Mouse (Mus musculus) forebrain, embryonic 14.5 days (tissue): ENCODE data around the gene Vwf. TPM values are rescaled to one million over a fixed set of nuclear protein-coding genes. Genes with fewer than 3 reads are reported as not detected.

Experiments used
- ATAC-seq: fragments of 200-750 bp; cut with Nextera tagmentation; 2 replicates; pipeline ENCODE4 v1.8.0; 2017; ENCODE audit warnings: mild to moderate bottlenecking, moderate library complexity
- DNase-seq: peaks from one replicate; pipeline ENCODE4 v3.0.0-alpha.2; 2015; ENCODE audit warnings: low spot score
- H3K27ac ChIP-seq: fragments of 300-500 bp; sonication (generic); 2 replicates; pipeline ENCODE4 v1.5.1; 2014; ENCODE audit warnings: low read depth, mild to moderate bottlenecking, control low read depth, low read length, moderate library complexity
- H3K27me3 ChIP-seq: fragments of 300-500 bp; sonication (generic); replicated peaks from 2 replicates; pipeline ENCODE4 v1.6.1; 2014; ENCODE audit warnings: low read length, control low read depth, mixed read lengths; ENCODE audit not compliant: control insufficient read depth, insufficient read depth
- H3K36me3 ChIP-seq: fragments of 300-500 bp; sonication (generic); 2 replicates; pipeline ENCODE4 v1.6.1; 2014; ENCODE audit warnings: low read length, control low read depth; ENCODE audit not compliant: control insufficient read depth, insufficient read depth
- H3K4me1 ChIP-seq: fragments of 300-500 bp; sonication (generic); 2 replicates; pipeline ENCODE4 v1.6.1; 2014; ENCODE audit warnings: antibody characterized with exemption, low read length, control low read depth; ENCODE audit not compliant: control insufficient read depth, insufficient read depth
- H3K4me2 ChIP-seq: fragments of 300-500 bp; sonication (generic); 2 replicates; pipeline ENCODE4 v1.6.1; 2014; ENCODE audit warnings: mild to moderate bottlenecking, control low read depth, low read length
- H3K4me3 ChIP-seq: fragments of 300-500 bp; sonication (generic); 2 replicates; pipeline ENCODE4 v1.5.1; 2014; ENCODE audit warnings: low read depth, low read length, control low read depth
- H3K9ac ChIP-seq: fragments of 300-500 bp; sonication (generic); 2 replicates; pipeline ENCODE4 v1.6.1; 2014; ENCODE audit warnings: mild to moderate bottlenecking, low read length, control low read depth, moderate library complexity
- H3K9me3 ChIP-seq: fragments of 300-500 bp; sonication (generic); replicated peaks from 2 replicates; pipeline ENCODE4 v1.6.1; 2016; ENCODE audit warnings: low read length, control low read depth, mixed read lengths; ENCODE audit not compliant: control insufficient read depth
- WGBS: fragments of 180-500 bp; shearing (Covaris S2); extraction: QIAGEN DNeasy Blood & Tissue Kit; methylation state at CpG from one replicate; pipeline ENCODE4 v1.1.7; 2014; 5-methylcytosine and 5-hydroxymethylcytosine counted together
- polyA plus RNA-seq: library from polyadenylated mRNA; unstranded; fragments of >200 nt; fragmentation: Nextera tagmentation; extraction: Ambion mirVana; gene quantifications from 2 replicates; pipeline ENCODE4 v1.2.1, GENCODE M21; 2014

Gene Vwf
- polyA plus RNA-seq, 1 experiment from 2014 or later = 8.8 TPM

GRCm38 (mm10) chr6:125620764-125621163 is 74.2 kb downstream of the Vwf start:
- no peaks in the 10 kb centered on the region for H3K9me3 ChIP-seq
- H3K4me3 ChIP-seq = no peak overlapping the region
- peak; percentile 56 for DNase-seq
- 50% methylated on average over 6 of the region's 6 CpGs for WGBS
- H3K4me1 ChIP-seq = no peaks in the 10 kb centered on the region
- H3K4me2 ChIP-seq = no peak overlapping the region
- ATAC-seq = 0 out of 2 replicates have a peak, but pooled peaks have one; percentile 62
- H3K9ac ChIP-seq = no peak overlapping the region
- H3K27ac ChIP-seq = no peak overlapping the region
- H3K36me3 ChIP-seq = no peaks in the 10 kb centered on the region
- no peaks in the 10 kb centered on the region for H3K27me3 ChIP-seq

- no peak overlapping the region for H3K4me2 ChIP-seq
- H3K9ac ChIP-seq = no peak overlapping the region
- no peak overlapping the region for H3K4me3 ChIP-seq
- DNase-seq (peak; percentile 74), ATAC-seq (no peak)
- H3K4me1 ChIP-seq = no peaks in the 10 kb centered on the region
- H3K9me3 ChIP-seq = no peaks in the 10 kb centered on the region
- no peak overlapping the region for H3K27ac ChIP-seq
- H3K27me3 ChIP-seq = no peaks in the 10 kb centered on the region
- WGBS = 61% methylated on average over 2 of the region's 2 CpGs
- H3K36me3 ChIP-seq = no peaks in the 10 kb centered on the region
Measured at GRCm38 (mm10) chr6:125622434-125622833, 75.9 kb downstream of the Vwf start.

GRCm38 (mm10) chr6:125640486-125640885 is 93.9 kb downstream of the Vwf start:
- no peaks in the 10 kb centered on the region for H3K36me3 ChIP-seq
- no peak for DNase-seq
- H3K4me3 ChIP-seq = no peak overlapping the region
- 79% methylated on average over 4 of the region's 4 CpGs for whole genome bisulfite sequencing
- H3K9me3 ChIP-seq = no peaks in the 10 kb centered on the region
- no peaks in the 10 kb centered on the region for H3K4me1 ChIP-seq
- H3K4me2 ChIP-seq = no peak overlapping the region
- no peaks in the 10 kb centered on the region for H3K27me3 ChIP-seq
- no peak overlapping the region for H3K27ac ChIP-seq
- H3K9ac ChIP-seq = no peak overlapping the region
- ATAC-seq = no peak

GRCm38 (mm10) chr6:125641146-125641545 is 94.6 kb downstream of the Vwf start:
- DNase-seq (no peak), ATAC-seq (no peak)
- Histone ChIP-seq H3K4me1 (no peaks in the 10 kb centered on the region), H3K27me3 (no peaks in the 10 kb centered on the region), H3K9me3 (no peaks in the 10 kb centered on the region), H3K27ac (no peak overlapping the region), H3K9ac (no peak overlapping the region), H3K4me2 (no peak overlapping the region), H3K36me3 (no peaks in the 10 kb centered on the region), H3K4me3 (no peak overlapping the region)
- 80% methylated on average over 8 of the region's 8 CpGs for WGBS

- ATAC-seq = no peak
- WGBS = 86% methylated on average over 12 of the region's 12 CpGs
- Histone ChIP-seq H3K27ac (no peak overlapping the region), H3K4me3 (no peak overlapping the region), H3K4me1 (no peaks in the 10 kb centered on the region), H3K9me3 (no peaks in the 10 kb centered on the region), H3K4me2 (no peak overlapping the region), H3K36me3 (no peaks in the 10 kb centered on the region), H3K9ac (no peak overlapping the region), H3K27me3 (no peaks in the 10 kb centered on the region)
- DNase-seq = no peak
Measured at GRCm38 (mm10) chr6:125648964-125649363, 102.4 kb downstream of the Vwf start.

- Histone ChIP-seq H3K4me1 (no peaks in the 10 kb centered on the region), H3K4me3 (no peak overlapping the region), H3K4me2 (no peak overlapping the region), H3K27ac (no peak overlapping the region), H3K9me3 (no peaks in the 10 kb centered on the region), H3K27me3 (no peaks in the 10 kb centered on the region), H3K9ac (no peak overlapping the region), H3K36me3 (no peaks in the 10 kb centered on the region)
- 83% methylated on average over 3 of the region's 3 CpGs for WGBS
- DNase-seq (no peak), ATAC-seq (no peak)
Measured at GRCm38 (mm10) chr6:125651335-125651734, 104.8 kb downstream of the Vwf start.

- Histone ChIP-seq H3K4me3 (no peak overlapping the region), H3K9ac (no peak overlapping the region), H3K4me2 (no peak overlapping the region), H3K27ac (no peak overlapping the region), H3K36me3 (no peaks in the 10 kb centered on the region), H3K27me3 (no peaks in the 10 kb centered on the region), H3K4me1 (no peaks in the 10 kb centered on the region), H3K9me3 (no peaks in the 10 kb centered on the region)
- ATAC-seq (no peak), DNase-seq (no peak)
- 91% methylated on average over 1 of the region's 1 CpGs for WGBS
Measured at GRCm38 (mm10) chr6:125653416-125653815, 106.8 kb downstream of the Vwf start.

GRCm38 (mm10) chr6:125656921-125657320 is 110.3 kb downstream of the Vwf start:
- H3K9me3 ChIP-seq = no peaks in the 10 kb centered on the region
- no peak overlapping the region for H3K4me2 ChIP-seq
- no peak overlapping the region for H3K9ac ChIP-seq
- H3K4me1 ChIP-seq = no peaks in the 10 kb centered on the region
- no peak for DNase-seq
- ATAC-seq = no peak
- no peaks in the 10 kb centered on the region for H3K27me3 ChIP-seq
- no peaks in the 10 kb centered on the region for H3K36me3 ChIP-seq
- H3K27ac ChIP-seq = no peak overlapping the region
- whole genome bisulfite sequencing = 92% methylated on average over 13 of the region's 13 CpGs
- no peak overlapping the region for H3K4me3 ChIP-seq

GRCm38 (mm10) chr6:125657966-125658365 is 111.4 kb downstream of the Vwf start:
- DNase-seq = no peak
- Histone ChIP-seq H3K9ac (no peak overlapping the region), H3K27me3 (no peaks in the 10 kb centered on the region), H3K4me1 (no peaks in the 10 kb centered on the region), H3K4me2 (no peak overlapping the region), H3K9me3 (no peaks in the 10 kb centered on the region), H3K36me3 (no peaks in the 10 kb centered on the region), H3K27ac (no peak overlapping the region), H3K4me3 (no peak overlapping the region)
- 90% methylated on average over 5 of the region's 5 CpGs for WGBS
- ATAC-seq = no peak
